Mouse (Mus musculus) heart, postnatal 0 days (tissue): Measurements from ENCODE around the gene Il5.

Source experiments
- CTCF ChIP-seq: IDR thresholded peaks from 2 replicates; pipeline ENCODE4 v1.5.1; 2016; ENCODE audit warnings: antibody characterized with exemption, control low read depth, low read depth
- EP300 ChIP-seq: IDR thresholded peaks from 2 replicates; pipeline ENCODE4 v1.6.1; 2016; ENCODE audit warnings: antibody characterized with exemption, low read depth

DNA sequence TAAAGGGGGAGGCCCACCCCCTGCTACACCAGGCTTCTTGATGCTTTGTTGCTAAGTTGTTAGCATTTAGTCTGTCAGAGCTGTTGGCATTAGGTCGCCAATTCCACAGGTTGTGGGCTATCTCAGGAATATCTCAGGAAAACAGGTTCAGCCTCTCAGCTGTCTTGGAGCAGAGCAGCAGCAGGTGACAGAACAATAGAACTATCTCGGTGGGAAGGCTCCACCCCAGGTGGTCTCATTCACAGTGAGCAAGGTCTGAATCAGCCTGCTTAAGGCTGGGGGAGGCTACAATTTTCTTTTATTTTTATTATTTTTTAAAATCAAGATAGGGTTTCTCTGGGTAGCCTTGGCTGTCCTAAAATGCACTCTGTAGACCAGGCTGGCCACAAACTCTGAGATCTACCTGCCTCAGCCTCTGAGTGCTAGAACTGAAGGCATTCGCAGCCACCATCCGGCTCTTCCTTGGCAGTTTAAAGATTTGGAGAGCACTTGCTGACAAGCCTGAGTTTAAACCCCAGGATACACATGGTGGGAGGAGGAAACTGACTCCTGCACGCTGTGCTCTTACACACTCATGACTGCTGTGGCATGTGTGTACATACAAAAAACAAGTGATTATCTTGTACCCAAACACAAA, 29.2 kb downstream of the Il5 start:
- TF ChIP-seq CTCF: no peak
- TF ChIP-seq EP300: no peak
